Mouse (Mus musculus) megakaryocyte-erythroid progenitor cell, adult 5-6 weeks (primary cell): ENCODE data around the gene Fstl1. TPM values are rescaled to one million over a fixed set of nuclear protein-coding genes. Genes with fewer than 3 reads are reported as not detected.
A peak's percentile ranks its signal among the peaks of the same experiment; 100 is the strongest.

Experiments used
- ATAC-seq: replicated peaks from 2 replicates; pipeline ENCODE4 v1.8.0; 2016; ENCODE audit warnings: mild to moderate bottlenecking, inconsistent platforms; ENCODE audit not compliant: severe bottlenecking, poor library complexity, low FRiP score, low TSS enrichment
- total RNA-seq, 2 experiments: library from RNA; stranded (forward) in 1 of 2; stranded (reverse) in 1 of 2; fragments of 200-1000, 215-1000 nt in 1 of 2; fragments of >200 nt in 1 of 2; fragmentation: Nextera tagmentation in 1 of 2; gene quantifications; 2 replicates each; pipeline ENCODE4 v1.2.3; 2014 to 2017

Fstl1 gene
- total RNA-seq, 2 experiments from 2014 or later = 0.23 TPM; not detected in 1

GRCm38 (mm10) chr16:37812474-37812886 is 35.8 kb downstream of the Fstl1 start:
- ATAC-seq = 0 out of 2 replicates have a peak, but pooled peaks have one; percentile 20

GRCm38 (mm10) chr16:37813691-37814382 is 37.2 kb downstream of the Fstl1 start:
- ATAC-seq = no peak

- ATAC-seq = peak; percentile 100
Observed at GRCm38 (mm10) chr16:37814383-37814971, 37.8 kb downstream of the Fstl1 start.

GRCm38 (mm10) chr16:37817986-37818385 is 41.3 kb downstream of the Fstl1 start:
- no peak for ATAC-seq

GRCm38 (mm10) chr16:37823949-37824348 is 47.3 kb downstream of the Fstl1 start:
- no peak for ATAC-seq

GRCm38 (mm10) chr16:37824778-37825505 is 48.3 kb downstream of the Fstl1 start:
- no peak for ATAC-seq

- ATAC-seq = no peak
Observed at GRCm38 (mm10) chr16:37826286-37826685, 49.6 kb downstream of the Fstl1 start.

GRCm38 (mm10) chr16:37831041-37831440 is 54.4 kb downstream of the Fstl1 start:
- ATAC-seq = no peak

- no peak for ATAC-seq
Observed at GRCm38 (mm10) chr16:37837571-37837970, 60.9 kb downstream of the Fstl1 start.

GRCm38 (mm10) chr16:37842439-37842838 is 65.8 kb downstream of the Fstl1 start:
- ATAC-seq = no peak

- no peak for ATAC-seq
Observed at GRCm38 (mm10) chr16:37843740-37844139, 67.1 kb downstream of the Fstl1 start.

- 0 out of 2 replicates have a peak, but pooled peaks have one; percentile 22 for ATAC-seq
Observed at GRCm38 (mm10) chr16:37845202-37845925, 68.7 kb downstream of the Fstl1 start.

- ATAC-seq = no peak
Observed at GRCm38 (mm10) chr16:37847081-37847480, 70.4 kb downstream of the Fstl1 start.

GRCm38 (mm10) chr16:37851366-37851765 is 74.7 kb downstream of the Fstl1 start:
- no peak for ATAC-seq

GRCm38 (mm10) chr16:37853279-37853678 is 76.6 kb downstream of the Fstl1 start:
- no peak for ATAC-seq

- ATAC-seq = no peak
Observed at GRCm38 (mm10) chr16:37854054-37854453, 77.4 kb downstream of the Fstl1 start.

- no peak for ATAC-seq
Observed at GRCm38 (mm10) chr16:37854593-37854992, 77.9 kb downstream of the Fstl1 start.

- ATAC-seq = no peak
Observed at GRCm38 (mm10) chr16:37855583-37855982, 78.9 kb downstream of the Fstl1 start.

- ATAC-seq = peak; percentile 65; the same call in 1 of the 2 replicates
Observed at GRCm38 (mm10) chr16:37856327-37856726, 79.7 kb downstream of the Fstl1 start.

- no peak for ATAC-seq
Observed at GRCm38 (mm10) chr16:37857495-37857894, 80.8 kb downstream of the Fstl1 start.
